25 mouse cellular contexts compared by ENCODE assay signal in the genomic region with DNA sequence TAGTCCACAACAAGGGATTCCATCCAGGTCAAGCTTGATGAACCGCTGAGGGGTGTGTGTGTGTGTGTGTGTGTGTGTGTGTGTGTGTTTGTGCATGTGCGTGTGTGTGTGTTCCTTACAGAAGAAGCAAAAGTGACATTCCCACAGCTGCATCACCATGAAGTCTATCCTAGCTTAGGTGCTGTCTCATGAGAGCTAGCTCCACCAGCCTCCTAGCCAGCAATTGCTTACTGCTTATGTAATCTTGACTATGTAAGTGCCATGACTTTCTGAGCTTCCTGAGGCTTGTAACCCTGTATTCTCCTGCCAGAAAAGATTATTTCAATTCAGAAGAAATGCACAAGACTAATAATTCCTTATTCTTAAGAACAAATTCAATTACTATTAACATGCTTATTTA.
"Had no signal": no experiment of that assay in that cellular context is flagged by ENCODE, and none has a peak within 500 bp of the region (broad histone marks: within the 10 kb centered on the region; RNA-seq: fewer than 3 reads in every experiment).

No protein-coding gene starts in this region.

- DNase-seq: gastrocnemius, adult 2 months; gastrocnemius, postnatal 10 days; gastrocnemius, postnatal 25 days; heart, adult 2 months; heart, postnatal 10 days; heart, postnatal 4 days; kidney, adult 18-20 months; kidney, adult 8-10 months; kidney, postnatal 10 days; kidney, postnatal 25 days; kidney, postnatal 4 days; layer of hippocampus, postnatal 36 days; left cerebral cortex, postnatal 4 days had no signal

- H3K4me1 ChIP-seq: hindbrain, embryonic 10.5 days; hindbrain, embryonic 12.5 days; intestine, embryonic 15.5 days; limb, embryonic 13.5 days; limb, embryonic 15.5 days; liver, embryonic 12.5 days had no signal

- H3K27me3 ChIP-seq: heart, embryonic 12.5 days; hindbrain, embryonic 12.5 days; intestine, embryonic 15.5 days; limb, embryonic 13.5 days; limb, embryonic 15.5 days; liver, embryonic 12.5 days had no signal

- H3K9me3 ChIP-seq: heart, embryonic 10.5 days; heart, embryonic 12.5 days; hindbrain, embryonic 10.5 days; hindbrain, embryonic 12.5 days; intestine, embryonic 15.5 days; limb, embryonic 13.5 days; limb, embryonic 15.5 days; liver, embryonic 12.5 days had no signal

- H3K4me3 ChIP-seq: gastrocnemius, adult 2 months; heart, adult 2 months; heart, embryonic 10.5 days; heart, embryonic 12.5 days; hindbrain, embryonic 10.5 days; hindbrain, embryonic 12.5 days; intestine, embryonic 15.5 days; layer of hippocampus, adult 2 months; limb, embryonic 13.5 days; limb, embryonic 15.5 days; liver, embryonic 12.5 days had no signal

- H3K36me3 ChIP-seq: heart, embryonic 10.5 days; heart, embryonic 12.5 days; hindbrain, embryonic 10.5 days; hindbrain, embryonic 12.5 days; intestine, embryonic 15.5 days; limb, embryonic 13.5 days; limb, embryonic 15.5 days; liver, embryonic 12.5 days had no signal

- ATAC-seq: hindbrain, embryonic 16.5 days; inflammation-experienced regulatory T-cells, adult 6 months; intestine, embryonic 15.5 days; intestine, postnatal 0 days; liver, embryonic 12.5 days had no signal
